Mouse (Mus musculus) MEL (cell line): Measurements from ENCODE around the gene Tead4. TPM values are rescaled to one million over a fixed set of nuclear protein-coding genes. Genes with fewer than 3 reads are reported as not detected.

Experiments used
- DNase-seq: peaks from one replicate; pipeline ENCODE4 v3.0.0; 2011; ENCODE audit warnings: low read depth, low spot score
- H3K27ac ChIP-seq: 2 replicates; pipeline ENCODE4 v1.5.1; 2012; ENCODE audit warnings: low read depth, mild to moderate bottlenecking, control low read depth, low read length, moderate library complexity; ENCODE audit not compliant: control insufficient read depth
- H3K27me3 ChIP-seq, 2 experiments: fragments of 150-350 bp in 1 of 2; sonication (generic) in 1 of 2; 2 replicates each; pipeline ENCODE4 v1.6.1; 2012; ENCODE audit warnings: low read length in 2 of 2, mild to moderate bottlenecking in 2 of 2, improper control_type of control experiment in 1 of 2, moderate library complexity in 1 of 2; ENCODE audit not compliant: insufficient read depth in 2 of 2, control insufficient read depth in 1 of 2
- H3K36me3 ChIP-seq, 2 experiments: 2 replicates each; pipeline ENCODE4 v1.6.1; 2012 to 2014; ENCODE audit warnings: low read length in 2 of 2, improper control_type of control experiment in 1 of 2, inconsistent platforms in 1 of 2, mild to moderate bottlenecking in 1 of 2; ENCODE audit not compliant: insufficient read depth in 2 of 2, control insufficient read depth in 1 of 2
- H3K4me1 ChIP-seq, 2 experiments: fragments of 150-350 bp in 1 of 2; sonication (generic) in 1 of 2; 2 replicates each; pipeline ENCODE4 v1.6.1; 2012; ENCODE audit warnings: low read length in 2 of 2, improper control_type of control experiment in 1 of 2, mild to moderate bottlenecking in 1 of 2; ENCODE audit not compliant: insufficient read depth in 2 of 2, control insufficient read depth in 1 of 2
- H3K4me3 ChIP-seq, 2 experiments: fragments of 150-350 bp in 1 of 2; sonication (generic) in 1 of 2; 2 replicates each; pipeline ENCODE4 v1.5.1; 2012; ENCODE audit warnings: low read depth in 2 of 2, low read length in 2 of 2, mild to moderate bottlenecking in 2 of 2, moderate library complexity in 2 of 2, control low read depth in 1 of 2, improper control_type of control experiment in 1 of 2; ENCODE audit not compliant: control insufficient read depth in 1 of 2, insufficient read depth in 1 of 2
- H3K79me2 ChIP-seq: 2 replicates; pipeline ENCODE4 v1.6.1; 2012; ENCODE audit warnings: mild to moderate bottlenecking, low read length, moderate library complexity; ENCODE audit not compliant: control insufficient read depth, poor library complexity, insufficient read depth
- H3K9ac ChIP-seq: 2 replicates; pipeline ENCODE4 v1.6.1; 2012; ENCODE audit warnings: low read depth, mild to moderate bottlenecking, control low read depth, low read length, moderate library complexity; ENCODE audit not compliant: control insufficient read depth, poor library complexity, severe bottlenecking
- H3K9me3 ChIP-seq: fragments of 150-350 bp; sonication (generic); replicated peaks from 2 replicates; pipeline ENCODE4 v1.6.1; 2012; ENCODE audit warnings: mild to moderate bottlenecking, low read length, improper control_type of control experiment, moderate library complexity; ENCODE audit not compliant: insufficient read depth
- CHD2 ChIP-seq: IDR thresholded peaks from 2 replicates; pipeline ENCODE4 v1.6.1; 2011; ENCODE audit warnings: low read length, improper control_type of control experiment
- ELF1 ChIP-seq: IDR thresholded peaks from 2 replicates; pipeline ENCODE4 v1.6.1; 2014; ENCODE audit warnings: low read depth, mild to moderate bottlenecking, inconsistent platforms, low read length, improper control_type of control experiment, moderate library complexity
- GABPA ChIP-seq: IDR thresholded peaks from 2 replicates; pipeline ENCODE4 v1.6.1; 2012; ENCODE audit warnings: low read depth, mild to moderate bottlenecking, inconsistent platforms, low read length, improper control_type of control experiment, moderate library complexity
- HCFC1 ChIP-seq: IDR thresholded peaks from 2 replicates; pipeline ENCODE4 v1.6.1; 2012; ENCODE audit warnings: low read depth, mild to moderate bottlenecking, inconsistent platforms, low read length, improper control_type of control experiment, moderate library complexity
- KAT2A ChIP-seq: conservative IDR thresholded peaks from 2 replicates; pipeline ENCODE4 v1.6.1; 2012; ENCODE audit warnings: low read depth, low read length, improper control_type of control experiment, inconsistent platforms
- MAFK ChIP-seq: IDR thresholded peaks from 2 replicates; pipeline ENCODE4 v1.6.1; 2011; ENCODE audit warnings: low read depth, mild to moderate bottlenecking, low read length, improper control_type of control experiment, borderline replicate concordance
- MEF2A ChIP-seq: IDR thresholded peaks from 2 replicates; pipeline ENCODE4 v1.6.1; 2014; ENCODE audit warnings: low read depth, mild to moderate bottlenecking, inconsistent platforms, low read length, improper control_type of control experiment; ENCODE audit not compliant: poor library complexity, insufficient replicate concordance, severe bottlenecking; ENCODE audit errors: extremely low read depth
- MYC ChIP-seq: IDR thresholded peaks from 2 replicates; pipeline ENCODE4 v1.6.1; 2011; ENCODE audit warnings: low read depth, mild to moderate bottlenecking, low read length, improper control_type of control experiment, moderate library complexity
- NELFE ChIP-seq: IDR thresholded peaks from 2 replicates; pipeline ENCODE4 v1.6.1; 2011; ENCODE audit warnings: low read depth, low read length, improper control_type of control experiment
- NRF1 ChIP-seq: IDR thresholded peaks from 2 replicates; pipeline ENCODE4 v1.6.1; 2014; ENCODE audit warnings: low read depth, mild to moderate bottlenecking, inconsistent platforms, low read length, improper control_type of control experiment, moderate library complexity; ENCODE audit not compliant: poor library complexity, insufficient read depth, severe bottlenecking
- RAD21 ChIP-seq: IDR thresholded peaks from 2 replicates; pipeline ENCODE4 v1.6.1; 2011; ENCODE audit warnings: mild to moderate bottlenecking, low read depth, low read length, improper control_type of control experiment
- SMC3 ChIP-seq: IDR thresholded peaks from 2 replicates; pipeline ENCODE4 v1.6.1; 2011; ENCODE audit warnings: low read depth, low read length, improper control_type of control experiment
- TAL1 ChIP-seq: IDR thresholded peaks from 2 replicates; pipeline ENCODE4 v1.6.1; 2012; ENCODE audit warnings: mild to moderate bottlenecking, inconsistent platforms, low read length, moderate library complexity, mixed read lengths
- TCF12 ChIP-seq: IDR thresholded peaks from 2 replicates; pipeline ENCODE4 v1.6.1; 2014; ENCODE audit warnings: low read depth, mild to moderate bottlenecking, inconsistent platforms, low read length, improper control_type of control experiment, moderate library complexity
- UBTF ChIP-seq: IDR thresholded peaks from 2 replicates; pipeline ENCODE4 v1.6.1; 2012; ENCODE audit warnings: low read depth, mild to moderate bottlenecking, inconsistent platforms, low read length, improper control_type of control experiment, moderate library complexity, borderline replicate concordance; ENCODE audit not compliant: insufficient read depth
- USF1 ChIP-seq: IDR thresholded peaks from 2 replicates; pipeline ENCODE4 v1.6.1; 2014; ENCODE audit warnings: low read depth, mild to moderate bottlenecking, inconsistent platforms, low read length, improper control_type of control experiment, moderate library complexity
- ZKSCAN1 ChIP-seq: IDR thresholded peaks from 2 replicates; pipeline ENCODE4 v1.6.1; 2012; ENCODE audit warnings: low read depth, mild to moderate bottlenecking, inconsistent platforms, low read length, improper control_type of control experiment, moderate library complexity
- ZMIZ1 ChIP-seq: IDR thresholded peaks from 2 replicates; pipeline ENCODE4 v1.6.1; 2012; ENCODE audit warnings: low read depth, mild to moderate bottlenecking, inconsistent platforms, low read length, improper control_type of control experiment, moderate library complexity
- ZNF384 ChIP-seq: IDR thresholded peaks from 2 replicates; pipeline ENCODE4 v1.6.1; 2012; ENCODE audit warnings: low read depth, mild to moderate bottlenecking, inconsistent platforms, low read length, improper control_type of control experiment
- polyA plus RNA-seq, 2 experiments: library from polyadenylated mRNA; stranded (reverse) in 1 of 2; unstranded in 1 of 2; fragments of >175 nt in 1 of 2; fragments of >200 nt in 1 of 2; gene quantifications; 2 replicates each; pipeline versions ENCODE4 v1.2.1 to v1.2.4; 2012; ENCODE audit warnings: low replicate concordance in 2 of 2, low read depth in 1 of 2; ENCODE audit not compliant: insufficient read length in 2 of 2, insufficient read depth in 1 of 2, missing spikeins in 1 of 2
- total RNA-seq: library from RNA; depleted of rRNA; stranded (reverse); fragments of 300-350 nt; gene quantifications from 2 replicates; pipeline ENCODE4 v1.2.3, GENCODE M21; 2012

The Tead4 gene
- total and polyA plus RNA-seq, 3 experiments = not detected

DNA sequence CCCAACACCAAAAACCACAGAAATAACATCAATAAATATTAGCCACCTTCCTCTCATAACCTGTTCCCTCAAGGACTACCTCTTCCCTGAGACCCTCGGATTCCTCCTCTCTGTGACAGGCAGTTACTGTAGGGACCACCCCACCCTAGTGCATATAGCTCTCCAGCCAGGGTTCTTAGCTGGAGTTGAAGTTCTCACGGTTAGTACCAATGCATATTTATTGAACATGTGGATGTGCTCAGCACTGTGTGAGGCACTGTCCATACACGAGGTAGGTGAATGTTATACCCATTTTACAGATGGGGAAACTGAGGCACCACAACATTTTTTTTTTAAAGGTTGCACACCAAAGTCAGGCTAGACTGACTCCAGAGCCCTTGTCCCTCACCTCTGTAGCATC, 73.7 kb downstream of the Tead4 start:
- no peak for TF ChIP-seq RAD21
- no peaks in the 10 kb centered on the region for H3K36me3 ChIP-seq
- no peaks in the 10 kb centered on the region for H3K9me3 ChIP-seq
- H3K27ac ChIP-seq = no peak overlapping the region
- no peak overlapping the region for H3K4me3 ChIP-seq
- H3K79me2 ChIP-seq = no peaks in the 10 kb centered on the region
- no peak for DNase-seq
- no peak overlapping the region for H3K9ac ChIP-seq
- H3K4me1 ChIP-seq = no peaks in the 10 kb centered on the region
- no peaks in the 10 kb centered on the region for H3K27me3 ChIP-seq

DNA sequence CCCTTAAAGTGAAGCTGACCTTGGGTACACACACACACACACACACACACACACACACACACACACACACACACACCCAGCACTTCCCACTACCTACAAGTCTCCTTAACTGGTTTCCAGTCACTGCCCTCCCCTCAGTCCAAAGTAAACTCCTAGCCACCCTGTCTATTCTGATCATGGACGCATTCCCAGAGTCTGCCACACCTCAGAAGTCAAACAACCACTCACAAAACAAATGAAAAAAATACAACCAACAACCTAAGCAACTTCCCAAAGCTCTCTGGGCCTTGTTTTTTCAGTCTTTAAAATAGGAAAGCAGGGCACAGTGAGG, 74.8 kb downstream of the Tead4 start:
- Histone ChIP-seq H3K36me3 (no peaks in the 10 kb centered on the region), H3K79me2 (no peaks in the 10 kb centered on the region), H3K9me3 (no peaks in the 10 kb centered on the region), H3K9ac (no peak overlapping the region), H3K27ac (no peak overlapping the region), H3K27me3 (no peaks in the 10 kb centered on the region), H3K4me3 (no peak overlapping the region), H3K4me1 (no peaks in the 10 kb centered on the region)
- no peak for DNase-seq
- TF ChIP-seq TAL1 (no peak), NELFE (no peak), SMC3 (no peak), USF1 (no peak)

DNA sequence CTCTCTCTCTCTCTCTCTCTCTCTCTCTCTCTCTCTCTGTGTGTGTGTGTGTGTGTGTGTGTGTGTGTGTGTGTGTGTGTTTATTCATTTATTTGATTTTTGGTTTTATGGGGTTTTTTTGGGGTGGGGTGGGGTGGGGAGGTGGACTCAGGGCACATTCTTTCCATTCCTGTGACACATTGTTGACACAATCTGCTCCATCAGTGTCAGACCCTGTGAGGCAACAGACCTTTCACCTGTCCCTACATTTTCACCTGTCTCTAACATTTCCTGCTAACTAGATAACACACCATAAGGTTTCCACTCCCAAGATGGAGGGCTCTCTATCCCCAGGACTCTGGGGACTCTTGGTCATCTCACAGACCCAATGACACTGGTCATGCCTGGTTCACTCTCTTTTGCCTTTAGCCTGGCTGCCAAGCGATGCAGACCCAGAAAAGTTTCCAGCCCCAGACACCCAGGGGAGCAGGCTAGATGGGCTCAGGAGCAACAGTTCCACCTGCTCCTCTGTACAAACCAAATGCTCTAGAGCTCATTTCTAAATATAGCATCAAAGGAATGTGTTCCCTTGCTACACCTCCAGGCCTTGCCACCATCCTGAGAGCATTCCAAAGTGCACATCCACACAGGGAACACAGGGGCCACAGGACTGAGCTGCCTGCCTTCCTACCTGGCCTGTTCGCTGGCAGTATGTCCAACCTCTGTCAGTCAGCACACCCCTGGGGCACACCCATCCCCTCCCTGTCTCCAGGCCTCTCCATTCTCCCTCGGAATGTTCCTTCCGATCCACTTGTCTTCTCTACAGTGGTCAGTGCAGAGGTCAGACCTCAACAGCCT, 75.4 kb downstream of the Tead4 start:
- Histone ChIP-seq H3K4me3 (no peak overlapping the region), H3K9ac (no peak overlapping the region), H3K27ac (no peak overlapping the region), H3K4me1 (no peaks in the 10 kb centered on the region), H3K79me2 (no peaks in the 10 kb centered on the region), H3K27me3 (no peaks in the 10 kb centered on the region)
- DNase-seq = no peak
- TF ChIP-seq KAT2A (no peak), NRF1 (no peak), ZNF384 (no peak)
- TF ChIP-seq, all 39 proteins: peak for 0
- no peaks in the 10 kb centered on the region for H3K36me3 ChIP-seq
- no peaks in the 10 kb centered on the region for H3K9me3 ChIP-seq

GRCm38 (mm10) chr6:128223159-128223558, 77.5 kb downstream of the Tead4 start:
- no peaks in the 10 kb centered on the region for H3K27me3 ChIP-seq
- no peak overlapping the region for H3K9ac ChIP-seq
- H3K79me2 ChIP-seq = no peaks in the 10 kb centered on the region
- H3K36me3 ChIP-seq = no peaks in the 10 kb centered on the region
- no peaks in the 10 kb centered on the region for H3K9me3 ChIP-seq
- no peak for DNase-seq
- H3K4me1 ChIP-seq = no peaks in the 10 kb centered on the region
- H3K27ac ChIP-seq = no peak overlapping the region
- H3K4me3 ChIP-seq = no peak overlapping the region
- TF ChIP-seq ZNF384 (no peak), MYC (no peak), MAFK (no peak), ZMIZ1 (no peak), UBTF (no peak), HCFC1 (no peak), NELFE (no peak), MEF2A (no peak), RAD21 (no peak), ELF1 (no peak), USF1 (no peak), CHD2 (no peak), GABPA (no peak), TCF12 (no peak), ZKSCAN1 (no peak)
